Mouse (Mus musculus) neutrophil, adult 5-6 weeks (primary cell): ENCODE data around the gene Fam71e2. TPM values are rescaled to one million over a fixed set of nuclear protein-coding genes. Genes with fewer than 3 reads are reported as not detected.
A peak's percentile ranks its signal among the peaks of the same experiment; 100 is the strongest.

ENCODE experiments used
- ATAC-seq: fragments of 151-379, 151-347 bp; 2 replicates; pipeline ENCODE4 v1.8.0; 2017; ENCODE audit warnings: mild to moderate bottlenecking, moderate TSS enrichment; ENCODE audit not compliant: insufficient number of reproducible peaks, poor library complexity, low FRiP score, severe bottlenecking; ENCODE audit errors: extremely low read depth
- total RNA-seq: library from RNA; stranded (forward); fragments of 200-1000 nt; gene quantifications from 2 replicates; pipeline ENCODE4 v1.2.3, GENCODE M21; 2017

The Fam71e2 gene
- total RNA-seq, 1 experiment from 2014 or later = not detected

DNA sequence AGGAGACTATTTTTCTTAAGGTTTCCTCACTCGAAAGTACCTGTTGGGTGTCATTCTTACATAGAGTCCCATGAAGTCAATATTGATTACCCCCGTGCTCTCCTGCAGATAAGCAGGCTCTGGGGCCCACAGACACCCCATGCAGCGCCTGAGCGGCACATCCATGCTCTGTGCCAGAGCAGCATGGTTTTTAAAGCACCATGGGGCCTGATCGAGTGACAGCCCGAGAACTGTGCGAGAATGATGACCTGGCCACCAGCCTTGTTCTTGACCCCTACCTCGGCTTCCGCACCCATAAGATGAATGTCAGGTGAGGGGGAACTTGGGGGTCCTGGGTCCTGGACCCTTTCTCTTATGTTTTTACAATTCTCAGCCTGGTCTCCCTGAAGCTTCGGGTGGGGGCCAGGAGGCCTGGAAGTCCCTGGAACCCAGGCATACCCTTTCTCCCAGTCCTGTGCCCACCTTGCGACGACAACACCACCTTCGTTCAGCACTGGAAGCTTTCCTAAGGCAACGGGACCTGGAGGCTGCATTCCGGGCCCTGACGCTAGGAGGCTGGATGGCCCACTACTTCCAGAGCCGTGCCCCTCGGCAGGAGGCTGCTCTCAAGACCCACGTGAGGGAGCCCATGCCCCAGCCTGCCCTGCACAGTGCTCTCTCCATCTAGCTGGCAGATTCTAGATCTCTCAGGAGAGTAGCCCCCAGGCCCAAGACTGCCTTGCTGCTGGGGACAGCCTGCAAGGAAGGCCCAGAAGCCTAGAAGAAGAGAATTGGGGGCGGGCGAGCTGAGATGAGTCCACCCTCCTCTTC lies 29.2 kb downstream of the Fam71e2 start:
- no peak for ATAC-seq

- no peak for ATAC-seq
These were observed 30.0 kb downstream of the Fam71e2 start for GRCm38 (mm10) chr7:4741151-4741550.

DNA sequence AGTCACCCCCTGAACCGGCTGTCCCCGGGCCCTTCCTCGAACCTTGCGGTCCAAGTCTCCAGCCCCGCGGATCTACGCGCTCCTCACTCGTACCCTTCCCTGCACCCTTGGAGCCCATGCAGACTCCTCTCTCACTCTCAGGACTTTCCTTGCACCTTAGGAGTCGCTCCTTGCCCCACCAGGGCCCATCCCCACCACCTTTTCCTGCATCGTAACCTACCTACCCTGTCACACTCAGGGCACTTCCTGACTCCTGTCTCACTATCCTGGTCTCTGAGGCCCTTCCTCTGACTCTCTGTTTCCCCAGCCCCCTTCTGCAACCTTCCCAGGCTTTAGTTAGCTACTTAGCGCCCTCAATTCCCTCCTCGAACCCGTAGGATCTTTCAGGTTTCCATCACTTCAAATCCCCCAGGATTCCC lies 30.8 kb downstream of the Fam71e2 start:
- ATAC-seq = no peak

GRCm38 (mm10) chr7:4739544-4740275 lies 31.4 kb downstream of the Fam71e2 start, which contains the start of gene Kmt5c:
Gene Kmt5c, plus strand, starts transcription at chr7:4740115.
- ATAC-seq = peak; percentile 91

GRCm38 (mm10) chr7:4739041-4739543 lies 32.0 kb downstream of the Fam71e2 start:
- no peak for ATAC-seq

DNA sequence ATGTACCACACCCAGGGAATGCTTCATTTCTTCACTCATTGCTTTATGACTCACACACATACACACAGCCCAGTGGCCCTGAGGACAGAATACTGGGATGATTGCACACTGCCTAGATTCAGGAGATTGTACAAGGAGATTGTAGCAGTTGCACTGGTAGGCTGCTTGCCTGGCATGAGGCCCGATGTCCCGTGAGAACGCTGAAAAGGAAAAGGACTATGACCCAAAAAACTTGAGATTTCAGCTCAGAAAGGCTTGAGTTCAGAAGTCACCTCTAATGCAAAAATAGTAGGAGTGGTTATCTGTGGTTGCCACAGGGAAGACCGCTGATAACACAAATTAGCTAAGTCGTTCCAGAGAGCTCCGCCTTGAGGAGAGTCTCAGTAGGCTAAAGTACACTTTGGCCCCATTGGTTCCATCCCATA lies 38.1 kb downstream of the Fam71e2 start:
- ATAC-seq = no peak

- ATAC-seq = 0 out of 2 replicates have a peak, but pooled peaks have one; percentile 23
These were observed 40.0 kb downstream of the Fam71e2 start for GRCm38 (mm10) chr7:4731090-4731489.

DNA sequence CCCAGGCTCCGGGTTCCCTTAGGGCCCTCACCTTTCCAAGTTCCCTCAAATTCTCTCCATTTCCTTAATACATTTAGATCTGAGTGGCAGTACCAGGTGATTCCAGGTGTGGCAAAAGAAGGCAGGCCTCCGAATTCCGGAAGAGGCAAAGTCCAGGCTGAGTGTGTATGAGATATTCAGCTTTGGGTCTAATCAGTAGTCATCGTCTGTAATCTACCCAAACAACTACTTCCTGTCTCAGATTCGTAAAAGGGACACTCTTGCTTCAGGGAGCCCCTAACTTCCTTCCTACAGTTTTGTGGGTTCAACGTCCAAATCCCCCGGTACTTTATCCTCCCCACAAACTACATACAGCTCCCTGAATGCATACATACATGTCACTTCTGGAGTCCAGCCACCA lies 45.9 kb downstream of the Fam71e2 start, which contains the start of gene Tmem150b:
Gene Tmem150b, minus strand, starts transcription at position 81 of the 400 bp plus-strand sequence.
- ATAC-seq = no peak

GRCm38 (mm10) chr7:4724359-4724758 lies 46.7 kb downstream of the Fam71e2 start:
- peak; percentile 73; the same call in 1 of the 2 replicates for ATAC-seq

GRCm38 (mm10) chr7:4723508-4723907 lies 47.6 kb downstream of the Fam71e2 start:
- peak; percentile 54 for ATAC-seq

DNA sequence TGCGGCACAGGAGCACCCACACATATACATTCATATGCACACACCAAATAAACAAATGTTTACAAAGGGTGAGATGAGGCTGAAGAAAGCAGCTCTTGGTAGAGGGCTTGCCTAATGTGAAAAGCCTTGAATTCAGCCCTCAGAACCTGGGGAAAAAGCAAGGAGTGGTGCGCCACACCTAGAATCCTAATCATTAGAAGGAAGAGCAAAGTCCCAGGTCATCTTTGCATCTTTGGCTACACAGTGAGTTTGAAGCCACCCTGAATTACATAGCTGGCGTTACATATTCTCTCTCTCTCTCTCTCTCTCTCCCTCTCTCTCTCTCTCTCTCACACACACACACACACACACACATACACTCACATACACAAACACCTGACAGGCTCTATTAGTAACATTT lies 51.8 kb downstream of the Fam71e2 start:
- no peak for ATAC-seq

GRCm38 (mm10) chr7:4716955-4717354 lies 54.1 kb downstream of the Fam71e2 start:
- no peak for ATAC-seq

DNA sequence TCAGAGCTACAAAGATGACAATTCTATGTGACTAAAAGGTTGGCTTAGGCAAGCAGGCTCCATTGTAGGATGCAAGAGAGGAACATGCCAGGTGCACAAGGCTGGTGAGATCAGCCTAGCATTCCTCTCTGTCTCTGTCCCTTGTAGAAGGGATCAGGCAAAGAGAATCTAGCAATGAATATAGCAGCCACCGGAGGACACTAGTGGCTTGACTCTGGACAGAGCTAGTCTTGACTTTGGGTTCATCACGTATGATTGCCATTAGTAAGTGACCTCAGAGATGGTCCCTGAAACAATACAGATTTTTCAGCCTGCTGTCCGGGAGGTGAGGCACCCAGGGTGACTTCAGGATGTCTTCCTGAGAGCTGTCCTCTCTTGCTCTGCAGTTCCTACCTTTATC lies 58.5 kb downstream of the Fam71e2 start:
- ATAC-seq = no peak

DNA sequence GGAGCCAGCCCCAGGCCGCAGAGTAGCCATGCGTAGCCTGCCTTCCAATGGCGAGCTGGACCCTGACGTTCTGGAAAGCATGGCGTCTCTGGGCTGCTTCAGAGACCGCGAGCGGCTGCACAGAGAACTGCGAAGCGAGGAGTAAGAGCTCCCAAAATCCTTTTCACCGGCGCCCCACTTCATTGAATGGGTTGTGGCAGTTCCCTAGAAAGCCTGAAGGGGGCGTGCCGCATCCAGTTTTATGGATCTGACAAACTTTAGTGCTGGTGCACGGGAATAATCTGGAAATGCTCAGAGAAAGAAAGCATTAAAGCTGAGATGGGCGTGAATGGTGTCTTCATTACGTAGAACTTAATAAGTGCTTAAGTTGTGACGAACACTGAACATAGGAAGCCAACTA lies 66.0 kb downstream of the Fam71e2 start:
- ATAC-seq = 0 out of 2 replicates have a peak, but pooled peaks have one; percentile 16

Other genes with a start within 250 kb of the Fam71e2 start
- 0.58 TPM in 1 of 2 replicates, not detected in the other for gene Tnni3, start 247.1 kb downstream of the Fam71e2 start, total RNA-seq
- gene Dnaaf3, start 238.8 kb downstream of the Fam71e2 start, total RNA-seq = 0.12 and 0.74 TPM in 2 replicates
- gene Syt5, start 223.8 kb downstream of the Fam71e2 start, total RNA-seq = not detected in 2 replicates
- gene Ptprh, start 167.3 kb downstream of the Fam71e2 start, total RNA-seq = 0.25 TPM in 1 of 2 replicates, not detected in the other
- 44.9 and 56.3 TPM in 2 replicates for gene Tmem86b, start 139.9 kb downstream of the Fam71e2 start, total RNA-seq
- 163 and 174 TPM in 2 replicates for gene Ppp6r1, start 112.3 kb downstream of the Fam71e2 start, total RNA-seq
- gene Hspbp1, start 86.2 kb downstream of the Fam71e2 start, total RNA-seq = 10.5 and 17.3 TPM in 2 replicates
- not detected in 2 replicates for gene Brsk1, start 80.7 kb downstream of the Fam71e2 start, total RNA-seq
- 0.35 and 0.37 TPM in 2 replicates for gene Tmem150b, start 46.1 kb downstream of the Fam71e2 start, total RNA-seq
- 77.0 and 85.7 TPM in 2 replicates for gene Kmt5c, start 31.2 kb downstream of the Fam71e2 start, total RNA-seq
- gene Cox6b2, start 18.2 kb downstream of the Fam71e2 start, total RNA-seq = not detected in 2 replicates
- not detected in 2 replicates for gene Il11, start 11.6 kb upstream of the Fam71e2 start, total RNA-seq
- gene Tmem190, start 11.6 kb upstream of the Fam71e2 start, total RNA-seq = not detected in 2 replicates
- gene Tmem238, start 18.4 kb upstream of the Fam71e2 start, total RNA-seq = 1.1 and 2.2 TPM in 2 replicates
- 325 and 398 TPM in 2 replicates for gene Rpl28, start 21.6 kb upstream of the Fam71e2 start, total RNA-seq
- 94.5 and 103 TPM in 2 replicates for gene Ube2s, start 41.3 kb upstream of the Fam71e2 start, total RNA-seq
- not detected in 2 replicates for gene Shisa7, start 73.4 kb upstream of the Fam71e2 start, total RNA-seq
- gene Isoc2b, start 99.0 kb upstream of the Fam71e2 start, total RNA-seq = 11.3 and 12.2 TPM in 2 replicates
- 4.0 and 4.2 TPM in 2 replicates for gene Isoc2a, start 105.9 kb upstream of the Fam71e2 start, total RNA-seq
- not detected in 2 replicates for gene Gm36210, start 135.2 kb upstream of the Fam71e2 start, total RNA-seq
- gene Zfp628, start 143.9 kb upstream of the Fam71e2 start, total RNA-seq = 6.0 and 7.2 TPM in 2 replicates
- gene Nat14, start 150.7 kb upstream of the Fam71e2 start, total RNA-seq = 1.2 and 2.2 TPM in 2 replicates
- 0.47 and 1.4 TPM in 2 replicates for gene Ssc5d, start 154.5 kb upstream of the Fam71e2 start, total RNA-seq
- not detected in 2 replicates for gene Sbk2, start 193.1 kb upstream of the Fam71e2 start, total RNA-seq
- gene Sbk3, start 199.9 kb upstream of the Fam71e2 start, total RNA-seq = not detected in 2 replicates
- 4.1 and 4.5 TPM in 2 replicates for gene Zfp579, start 224.9 kb upstream of the Fam71e2 start, total RNA-seq
- gene Zfp524, start 243.1 kb upstream of the Fam71e2 start, total RNA-seq = 8.8 and 13.7 TPM in 2 replicates
- gene Fiz1, start 243.4 kb upstream of the Fam71e2 start, total RNA-seq = 19.8 and 22.2 TPM in 2 replicates
- 1.8 TPM in 1 of 2 replicates, not detected in the other for gene Gm44973, start 244.2 kb upstream of the Fam71e2 start, total RNA-seq
- 34.3 and 38.5 TPM in 2 replicates for gene Zfp865, start 249.1 kb upstream of the Fam71e2 start, total RNA-seq
- 0.23 TPM in 1 of 2 replicates, not detected in the other for gene Ccdc106, start 249.3 kb upstream of the Fam71e2 start, total RNA-seq